Mouse (Mus musculus) neural tube, embryonic 13.5 days (tissue): ENCODE results near the gene Prkg1. TPM values are rescaled to one million over a fixed set of nuclear protein-coding genes. Genes with fewer than 3 reads are reported as not detected.

Source experiments
- ATAC-seq: fragments of 200-750 bp; cut with Nextera tagmentation; 2 replicates; pipeline ENCODE4 v1.8.0; 2017; ENCODE audit warnings: low read depth, mild to moderate bottlenecking, moderate TSS enrichment, moderate library complexity
- H3K27ac ChIP-seq: fragments of 300-500 bp; sonication (generic); replicated peaks from 2 replicates; pipeline ENCODE4 v1.5.1; 2015; ENCODE audit warnings: moderate library complexity, mild to moderate bottlenecking, inconsistent platforms
- H3K27me3 ChIP-seq: fragments of 300-500 bp; sonication (generic); 2 replicates; pipeline ENCODE4 v1.6.1; 2015; ENCODE audit warnings: mild to moderate bottlenecking, inconsistent platforms
- H3K36me3 ChIP-seq: fragments of 300-500 bp; sonication (generic); 2 replicates; pipeline ENCODE4 v1.6.1; 2015; ENCODE audit warnings: mild to moderate bottlenecking, inconsistent platforms
- H3K4me1 ChIP-seq: fragments of 300-500 bp; sonication (generic); replicated peaks from 2 replicates; pipeline ENCODE4 v1.6.1; 2015; ENCODE audit warnings: inconsistent platforms
- H3K4me2 ChIP-seq: fragments of 300-500 bp; sonication (generic); 2 replicates; pipeline ENCODE4 v1.6.1; 2015; ENCODE audit warnings: inconsistent platforms, mild to moderate bottlenecking, moderate library complexity
- H3K4me3 ChIP-seq: fragments of 300-500 bp; sonication (generic); 2 replicates; pipeline ENCODE4 v1.5.1; 2015; ENCODE audit warnings: mild to moderate bottlenecking, inconsistent platforms
- H3K9ac ChIP-seq: fragments of 300-500 bp; sonication (generic); 2 replicates; pipeline ENCODE4 v1.6.1; 2015; ENCODE audit warnings: moderate library complexity, mild to moderate bottlenecking, inconsistent platforms
- H3K9me3 ChIP-seq: fragments of 300-500 bp; sonication (generic); 2 replicates; pipeline ENCODE4 v1.6.1; 2016; ENCODE audit warnings: inconsistent platforms
- WGBS: fragments of 180-500 bp; shearing (Covaris S2); methylation state at CpG from one replicate; pipeline ENCODE4 v1.1.7; 2015; 5-methylcytosine and 5-hydroxymethylcytosine counted together
- polyA plus RNA-seq: library from polyadenylated mRNA; unstranded; fragments of >200 nt; fragmentation: Nextera tagmentation; extraction: Ambion mirVana; gene quantifications from 2 replicates; pipeline ENCODE4 v1.2.1, GENCODE M21; 2015

Prkg1 gene
- polyA plus RNA-seq, 1 experiment from 2014 or later = 9.2 TPM

DNA sequence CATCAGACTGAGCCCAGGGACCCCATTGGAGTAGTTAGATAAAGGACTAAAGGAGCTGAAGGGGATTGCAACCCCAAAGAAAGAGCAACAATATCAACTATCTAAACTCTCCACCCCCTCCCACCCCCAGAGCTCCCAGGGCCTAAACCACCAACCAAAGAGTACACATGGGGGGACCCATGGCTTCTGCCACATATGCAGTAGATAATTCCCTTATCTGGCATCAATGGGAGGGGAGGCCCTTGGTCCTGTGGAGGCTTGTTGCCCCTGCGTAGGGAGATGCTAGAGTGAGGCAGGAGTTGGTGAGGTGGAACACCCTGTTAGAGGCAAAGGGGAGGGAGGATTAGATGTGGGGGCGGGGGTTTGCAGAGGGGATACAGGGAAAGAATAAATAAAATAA, 826.8 kb downstream of the Prkg1 start:
- Histone ChIP-seq H3K9ac (no peak overlapping the region), H3K4me3 (no peak overlapping the region), H3K36me3 (no peaks in the 10 kb centered on the region), H3K9me3 (no peaks in the 10 kb centered on the region), H3K4me1 (no peaks in the 10 kb centered on the region), H3K4me2 (no peak overlapping the region), H3K27me3 (no peaks in the 10 kb centered on the region), H3K27ac (no peak overlapping the region)
- 91% methylated on average over 2 of the region's 2 CpGs for WGBS
- no peak for ATAC-seq

DNA sequence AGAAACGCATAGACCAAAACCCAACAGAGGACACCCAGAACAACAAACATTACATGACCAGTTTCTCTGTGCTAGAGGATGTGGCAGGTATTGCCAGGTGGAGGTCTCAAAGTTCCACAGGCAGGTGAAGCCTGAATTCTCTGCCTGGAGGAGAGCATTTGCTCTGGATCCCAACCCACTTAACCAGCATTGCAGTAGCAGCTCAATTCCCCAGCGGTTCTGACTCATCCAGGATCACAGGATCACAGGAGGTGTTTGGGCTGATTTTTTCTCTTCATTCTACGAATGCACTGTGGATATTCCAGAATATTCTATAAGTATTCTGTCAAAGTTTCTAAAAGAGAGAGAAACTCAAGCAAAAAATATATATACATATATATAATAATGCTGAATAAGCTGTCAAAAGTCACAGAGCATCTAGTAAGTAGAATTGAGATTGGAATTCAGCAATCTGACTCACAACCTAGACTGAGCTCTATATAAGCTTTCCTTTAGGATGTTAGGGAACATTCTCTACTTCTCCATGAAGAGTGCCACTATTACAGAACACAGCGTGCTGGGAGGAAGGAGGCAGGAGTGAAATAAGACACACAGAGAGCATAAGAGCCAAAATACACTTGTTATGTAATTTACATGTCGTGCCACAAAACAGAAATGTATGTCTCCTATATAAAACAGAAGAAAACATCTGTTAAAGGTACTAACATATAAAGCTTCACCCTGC, 833.2 kb downstream of the Prkg1 start:
- Histone ChIP-seq H3K27ac (no peak overlapping the region), H3K4me2 (no peak overlapping the region), H3K4me3 (no peak overlapping the region), H3K9ac (no peak overlapping the region), H3K36me3 (no peaks in the 10 kb centered on the region), H3K27me3 (no peaks in the 10 kb centered on the region), H3K4me1 (no peaks in the 10 kb centered on the region), H3K9me3 (no peaks in the 10 kb centered on the region)
- no peak for ATAC-seq
- 86% methylated on average over 5 of the region's 5 CpGs for WGBS

DNA sequence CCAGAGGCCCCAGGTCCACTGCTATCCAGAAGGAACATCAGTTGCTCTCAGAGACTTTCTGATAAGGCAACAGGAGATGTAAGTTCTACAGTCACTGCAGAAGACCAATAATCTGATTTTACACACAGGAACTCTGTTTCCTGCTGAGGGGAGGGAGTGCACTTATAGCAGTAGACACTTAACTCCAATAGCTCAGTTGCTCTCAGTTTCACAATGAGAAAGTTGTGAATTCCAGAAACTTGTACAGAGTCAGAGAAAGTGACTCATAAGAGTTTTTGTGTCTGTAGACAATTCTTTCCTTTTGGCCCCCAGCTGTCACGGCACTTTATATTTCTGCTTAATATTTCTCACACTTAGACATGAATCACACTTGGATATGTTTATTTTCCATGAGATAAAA, 840.8 kb downstream of the Prkg1 start:
- no peaks in the 10 kb centered on the region for H3K36me3 ChIP-seq
- no peak overlapping the region for H3K4me2 ChIP-seq
- no peaks in the 10 kb centered on the region for H3K9me3 ChIP-seq
- no peaks in the 10 kb centered on the region for H3K27me3 ChIP-seq
- H3K4me1 ChIP-seq = no peaks in the 10 kb centered on the region
- 97% methylated on average over 1 of the region's 1 CpGs for WGBS
- no peak overlapping the region for H3K9ac ChIP-seq
- ATAC-seq = no peak
- no peak overlapping the region for H3K4me3 ChIP-seq
- no peak overlapping the region for H3K27ac ChIP-seq

DNA sequence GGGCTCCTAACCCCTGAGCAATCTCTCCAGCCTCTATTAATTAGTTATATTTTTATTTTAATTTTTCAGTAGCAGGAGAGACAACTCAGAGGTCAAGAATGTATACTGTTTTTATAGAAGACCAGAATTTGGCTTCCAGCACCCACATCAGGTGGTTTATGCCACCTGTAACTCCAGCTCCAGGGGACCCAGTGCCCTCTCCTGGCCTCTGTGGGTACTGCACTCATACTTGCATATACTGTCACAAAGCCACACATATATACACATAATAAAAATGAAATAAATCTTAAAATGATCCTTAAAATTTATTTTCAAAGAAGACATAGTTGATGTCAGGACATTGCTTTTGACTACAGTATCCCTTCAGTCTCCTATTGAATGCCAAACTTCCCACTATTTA, 862.5 kb downstream of the Prkg1 start:
- Histone ChIP-seq H3K4me1 (peaks cover 6% of the 10 kb centered on the region), H3K4me2 (no peak overlapping the region), H3K36me3 (no peaks in the 10 kb centered on the region), H3K4me3 (no peak overlapping the region), H3K9me3 (no peaks in the 10 kb centered on the region), H3K27me3 (no peaks in the 10 kb centered on the region), H3K27ac (no peak overlapping the region), H3K9ac (no peak overlapping the region)
- no peak for ATAC-seq

DNA sequence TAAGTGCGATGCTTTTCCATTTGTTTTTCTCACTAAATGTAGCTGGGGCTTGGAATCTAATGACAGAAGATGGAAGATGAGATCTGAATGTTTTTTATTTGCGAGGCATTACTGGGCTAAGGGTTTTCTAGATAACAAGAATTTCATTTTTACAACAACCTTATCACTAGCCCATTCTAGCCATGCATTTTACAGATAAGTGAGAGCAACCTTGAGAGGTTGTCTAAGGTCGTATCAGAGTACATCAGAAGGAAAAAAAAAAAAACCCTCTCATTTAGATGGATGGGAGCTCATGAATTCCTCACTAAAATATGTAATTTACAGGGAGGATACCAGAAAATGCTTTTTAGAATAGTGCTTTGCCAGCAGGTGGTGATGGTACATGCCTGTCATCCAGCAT, 863.8 kb downstream of the Prkg1 start:
- no peak overlapping the region for H3K4me3 ChIP-seq
- ATAC-seq = no peak
- no peak overlapping the region for H3K27ac ChIP-seq
- no peaks in the 10 kb centered on the region for H3K27me3 ChIP-seq
- 87% methylated on average over 3 of the region's 3 CpGs for WGBS
- H3K4me2 ChIP-seq = no peak overlapping the region
- H3K36me3 ChIP-seq = no peaks in the 10 kb centered on the region
- no peak overlapping the region for H3K9ac ChIP-seq
- peaks cover 6% of the 10 kb centered on the region for H3K4me1 ChIP-seq
- no peaks in the 10 kb centered on the region for H3K9me3 ChIP-seq

DNA sequence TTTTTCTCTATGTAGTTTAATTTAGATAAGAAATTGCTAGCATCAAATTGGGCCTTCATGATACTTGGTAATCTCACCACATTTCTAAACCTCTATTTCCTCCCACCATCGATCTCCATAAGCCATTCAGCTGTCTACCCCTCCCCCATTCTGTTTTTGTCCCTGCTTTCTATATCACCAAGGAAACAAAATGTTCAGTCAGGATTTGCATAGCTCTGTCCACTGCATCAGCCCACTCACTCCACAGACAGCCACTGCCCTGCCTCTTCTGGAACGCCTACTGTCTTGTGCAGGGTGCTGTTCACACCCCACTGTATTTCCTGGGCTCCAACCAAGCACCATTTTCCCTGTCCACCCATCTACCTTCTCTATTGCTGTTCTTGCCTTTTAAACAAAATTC, 874.5 kb downstream of the Prkg1 start:
- no peaks in the 10 kb centered on the region for H3K9me3 ChIP-seq
- no peaks in the 10 kb centered on the region for H3K27me3 ChIP-seq
- no peak overlapping the region for H3K4me3 ChIP-seq
- WGBS = 39% methylated on average over 2 of the region's 2 CpGs
- H3K4me1 ChIP-seq = 0 out of 2 replicates have a peak, but pooled peaks cover 12% of the 10 kb centered on the region
- no peak overlapping the region for H3K4me2 ChIP-seq
- no peaks in the 10 kb centered on the region for H3K36me3 ChIP-seq
- H3K9ac ChIP-seq = no peak overlapping the region
- peak; percentile 81 for ATAC-seq
- H3K27ac ChIP-seq = no peak overlapping the region

DNA sequence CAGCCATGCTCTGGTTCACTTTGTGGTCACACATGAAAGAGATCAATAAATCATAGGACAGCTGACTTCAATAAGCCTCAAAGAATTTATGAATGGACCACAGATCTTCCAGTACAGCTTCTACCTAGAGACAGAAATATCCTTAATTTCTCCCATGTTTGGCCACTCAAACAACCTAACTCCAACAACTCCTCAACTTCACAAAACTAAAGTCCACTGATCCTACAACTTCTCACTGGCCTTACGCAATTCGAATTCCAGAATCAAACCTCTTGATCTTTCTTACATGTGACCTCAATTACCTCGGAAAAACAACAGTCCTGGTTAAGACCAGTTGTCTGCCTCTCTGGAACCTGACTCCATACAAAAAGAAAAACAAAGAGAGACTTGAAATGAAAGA, 875.0 kb downstream of the Prkg1 start:
- Histone ChIP-seq H3K4me2 (no peak overlapping the region), H3K36me3 (no peaks in the 10 kb centered on the region), H3K27ac (no peak overlapping the region), H3K9ac (no peak overlapping the region), H3K4me1 (0 out of 2 replicates have a peak, but pooled peaks cover 12% of the 10 kb centered on the region), H3K27me3 (no peaks in the 10 kb centered on the region), H3K9me3 (no peaks in the 10 kb centered on the region), H3K4me3 (no peak overlapping the region)
- WGBS = 61% methylated on average over 3 of the region's 3 CpGs
- ATAC-seq = no peak

DNA sequence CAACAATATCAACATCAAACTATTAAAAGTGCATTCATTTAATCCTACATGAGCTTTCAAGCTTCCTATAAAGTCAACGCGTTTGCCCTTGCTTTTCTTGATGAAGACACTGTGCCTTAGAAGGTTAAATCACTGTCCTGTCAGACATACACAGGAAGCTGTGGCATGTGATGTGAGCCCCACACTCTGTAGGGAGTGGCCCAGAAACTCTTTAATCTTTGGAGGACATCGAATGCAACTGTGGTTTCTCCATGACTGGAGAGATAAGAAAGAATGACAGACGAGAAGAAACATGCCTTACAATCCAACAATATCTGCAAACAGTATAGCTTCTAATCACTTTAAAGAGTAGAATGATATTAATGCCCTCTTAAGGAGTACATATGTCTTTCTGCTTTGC, 903.4 kb downstream of the Prkg1 start:
- 83% methylated on average over 4 of the region's 4 CpGs for WGBS
- no peak overlapping the region for H3K9ac ChIP-seq
- H3K27me3 ChIP-seq = no peaks in the 10 kb centered on the region
- no peak overlapping the region for H3K4me2 ChIP-seq
- H3K27ac ChIP-seq = no peak overlapping the region
- no peaks in the 10 kb centered on the region for H3K4me1 ChIP-seq
- no peak overlapping the region for H3K4me3 ChIP-seq
- H3K36me3 ChIP-seq = no peaks in the 10 kb centered on the region
- no peaks in the 10 kb centered on the region for H3K9me3 ChIP-seq
- no peak for ATAC-seq

DNA sequence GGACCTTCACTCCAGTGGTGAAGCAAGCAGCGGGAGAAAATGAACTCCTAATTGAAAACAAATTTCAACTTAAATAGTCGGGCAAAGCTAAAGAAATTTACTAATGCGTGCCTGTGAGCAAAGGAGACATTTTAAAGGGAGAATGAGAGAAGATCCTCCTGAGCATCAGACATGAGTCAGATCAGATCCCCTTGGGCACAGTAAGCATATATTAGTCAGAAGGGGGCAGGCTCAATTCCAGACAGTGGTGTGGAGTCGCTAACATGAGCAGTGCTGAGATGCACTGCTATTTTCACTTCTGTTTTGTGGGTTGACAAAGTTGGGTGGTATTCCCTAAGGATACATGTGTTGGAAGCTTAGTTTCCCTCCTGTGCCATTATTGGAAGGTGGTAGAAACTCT, 913.8 kb downstream of the Prkg1 start:
- ATAC-seq = no peak
- 78% methylated on average over 4 of the region's 4 CpGs for WGBS
- Histone ChIP-seq H3K27ac (no peak overlapping the region), H3K4me3 (no peak overlapping the region), H3K4me1 (no peaks in the 10 kb centered on the region), H3K4me2 (no peak overlapping the region), H3K27me3 (no peaks in the 10 kb centered on the region), H3K36me3 (no peaks in the 10 kb centered on the region), H3K9ac (no peak overlapping the region), H3K9me3 (no peaks in the 10 kb centered on the region)

DNA sequence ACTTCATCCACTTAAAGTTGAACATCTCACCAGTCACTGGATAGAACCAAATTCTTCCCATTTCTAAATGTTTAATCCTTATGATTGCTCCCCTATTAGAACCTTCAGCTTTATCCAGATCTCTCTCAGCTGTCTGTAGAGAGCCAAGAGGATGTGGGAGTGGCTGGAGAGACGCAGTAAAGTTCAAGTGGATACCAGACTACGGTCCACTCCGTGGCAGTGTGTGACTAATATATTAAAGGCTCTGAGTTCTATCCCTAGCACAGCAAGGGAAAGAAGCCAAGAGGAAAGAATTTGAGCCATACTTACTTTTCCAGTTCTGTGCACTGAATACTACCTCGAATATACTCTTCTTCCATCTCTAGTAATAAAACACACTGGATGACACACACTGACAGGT, 919.9 kb downstream of the Prkg1 start:
- WGBS = 79% methylated on average over 4 of the region's 4 CpGs
- Histone ChIP-seq H3K27ac (no peak overlapping the region), H3K9me3 (no peaks in the 10 kb centered on the region), H3K27me3 (no peaks in the 10 kb centered on the region), H3K4me2 (no peak overlapping the region), H3K4me3 (no peak overlapping the region), H3K4me1 (peaks cover 9% of the 10 kb centered on the region; the same call in 1 of the 2 replicates), H3K9ac (no peak overlapping the region), H3K36me3 (no peaks in the 10 kb centered on the region)
- ATAC-seq = no peak

DNA sequence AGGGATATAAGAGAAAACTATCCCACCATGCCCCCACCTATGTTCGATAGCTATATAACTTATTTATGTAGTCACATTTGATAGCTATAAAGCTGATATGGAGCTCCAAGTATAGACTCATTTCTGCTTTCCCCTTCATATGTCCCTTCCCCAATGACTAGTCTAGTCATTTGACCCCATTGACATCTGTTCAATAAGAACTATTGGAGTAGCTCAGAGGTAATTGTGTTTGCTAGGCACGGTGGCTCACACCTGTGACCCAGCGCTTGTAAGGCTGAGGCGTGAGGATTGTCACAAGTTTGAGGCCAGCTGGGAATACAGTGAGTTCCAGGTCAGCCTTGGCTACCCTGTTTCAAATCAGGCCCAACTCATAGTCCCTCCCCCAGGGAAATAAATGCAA, 921.2 kb downstream of the Prkg1 start:
- H3K9me3 ChIP-seq = no peaks in the 10 kb centered on the region
- no peak overlapping the region for H3K4me3 ChIP-seq
- no peaks in the 10 kb centered on the region for H3K36me3 ChIP-seq
- ATAC-seq = peak; percentile 52; the same call in 1 of the 2 replicates
- H3K27ac ChIP-seq = peak overlapping the region; percentile 57; the same call in 1 of the 2 replicates
- 69% methylated on average over 4 of the region's 4 CpGs for WGBS
- no peak overlapping the region for H3K4me2 ChIP-seq
- H3K27me3 ChIP-seq = no peaks in the 10 kb centered on the region
- peaks cover 9% of the 10 kb centered on the region; the same call in 1 of the 2 replicates for H3K4me1 ChIP-seq
- H3K9ac ChIP-seq = no peak overlapping the region

DNA sequence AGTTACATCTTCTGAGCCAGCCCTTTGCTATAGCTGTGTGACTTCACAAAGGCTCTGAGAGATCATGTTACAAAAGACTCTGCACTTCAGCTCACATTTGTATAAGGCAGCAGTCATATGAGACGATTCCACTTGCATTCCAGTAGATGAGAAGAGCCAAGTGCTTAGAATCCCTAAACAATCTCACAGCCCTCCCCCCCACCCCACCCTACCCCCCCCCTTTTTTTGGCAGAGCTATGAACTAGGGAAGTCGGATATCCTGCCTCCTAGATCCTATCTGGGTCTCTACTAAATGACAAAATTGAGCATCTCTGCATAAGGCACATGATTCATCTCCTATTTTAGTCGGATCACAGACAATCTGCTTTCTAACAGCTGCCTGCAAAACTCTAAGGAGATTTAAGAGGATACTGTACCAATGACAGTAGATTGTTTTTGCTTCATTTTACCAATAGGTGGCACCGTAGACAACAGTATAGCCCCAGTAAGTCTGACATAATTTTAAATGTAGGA, 921.7 kb downstream of the Prkg1 start:
- Histone ChIP-seq H3K4me3 (no peak overlapping the region), H3K27ac (peak overlapping the region; percentile 46; the same call in 1 of the 2 replicates), H3K4me2 (peak overlapping the region; percentile 25; the same call in 1 of the 2 replicates), H3K9ac (0 out of 2 replicates have a peak overlapping the region, but pooled peaks have one; percentile 5), H3K27me3 (no peaks in the 10 kb centered on the region), H3K4me1 (peaks cover 9% of the 10 kb centered on the region; the same call in 1 of the 2 replicates), H3K36me3 (no peaks in the 10 kb centered on the region), H3K9me3 (no peaks in the 10 kb centered on the region)
- WGBS = 9% methylated on average over 4 of the region's 4 CpGs
- ATAC-seq = peak; percentile 81; the same call in 1 of the 2 replicates

DNA sequence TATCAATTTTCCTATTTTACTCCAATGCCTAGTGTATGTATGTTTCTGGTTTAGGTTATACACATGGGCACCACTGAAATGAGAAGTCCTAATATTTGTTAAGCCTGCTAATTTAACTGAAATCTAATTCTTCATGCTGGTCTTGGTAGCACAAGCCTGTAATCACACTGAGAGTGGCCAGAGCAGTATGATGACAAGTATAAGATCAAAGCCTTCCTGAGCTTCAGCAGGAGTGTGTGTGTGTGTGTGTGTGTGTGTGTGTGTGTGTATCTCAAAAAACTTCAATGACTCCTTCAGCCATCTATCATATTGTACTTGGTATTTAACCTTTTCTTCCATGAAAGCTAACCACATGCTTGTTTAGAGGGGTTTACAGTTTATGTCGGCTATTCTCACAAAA, 922.2 kb downstream of the Prkg1 start:
- Histone ChIP-seq H3K27ac (peak overlapping the region; percentile 46; the same call in 1 of the 2 replicates), H3K4me1 (peaks cover 9% of the 10 kb centered on the region; the same call in 1 of the 2 replicates), H3K9me3 (no peaks in the 10 kb centered on the region), H3K9ac (0 out of 2 replicates have a peak overlapping the region, but pooled peaks have one; percentile 5), H3K36me3 (no peaks in the 10 kb centered on the region), H3K4me2 (no peak overlapping the region), H3K27me3 (no peaks in the 10 kb centered on the region), H3K4me3 (no peak overlapping the region)
- WGBS = 55% methylated on average over 1 of the region's 1 CpGs
- ATAC-seq = no peak
